Mouse (Mus musculus) olfactory bulb, adult 2 months (tissue): Measurements from ENCODE around the gene Zfp148. TPM values are rescaled to one million over a fixed set of nuclear protein-coding genes. Genes with fewer than 3 reads are reported as not detected.

Source experiments
- H3K27ac ChIP-seq: fragments of 200-500 bp; 2 replicates; pipeline ENCODE4 v1.5.1; 2012; ENCODE audit warnings: low read depth, low read length; ENCODE audit not compliant: insufficient read depth
- H3K4me1 ChIP-seq: fragments of 200-500 bp; 2 replicates; pipeline ENCODE4 v1.6.1; 2012; ENCODE audit warnings: low read length; ENCODE audit not compliant: control insufficient read depth, insufficient read depth
- H3K4me3 ChIP-seq: fragments of 200-500 bp; 2 replicates; pipeline ENCODE4 v1.5.1; 2012; ENCODE audit warnings: mild to moderate bottlenecking, low read depth, low read length, moderate library complexity; ENCODE audit not compliant: insufficient read depth
- CTCF ChIP-seq: fragments of 200-500 bp; IDR thresholded peaks from 2 replicates; pipeline ENCODE4 v1.5.1; 2012; ENCODE audit warnings: low read depth, mild to moderate bottlenecking, low read length, moderate library complexity; ENCODE audit not compliant: insufficient read depth
- POLR2A ChIP-seq: fragments of 200-500 bp; IDR thresholded peaks from 2 replicates; pipeline ENCODE4 v1.6.1; 2012; ENCODE audit warnings: mild to moderate bottlenecking, low read depth, low read length, moderate library complexity; ENCODE audit not compliant: insufficient read depth
- WGBS: fragments of 180-500 bp; shearing (Covaris S2); methylation state at CpG from one replicate; pipeline ENCODE4 v1.1.7; 2018; 5-methylcytosine and 5-hydroxymethylcytosine counted together
- polyA plus RNA-seq: library from polyadenylated mRNA; stranded (reverse); fragments of >200 nt; gene quantifications from 2 replicates; pipeline ENCODE4 v1.2.4, GENCODE M21; 2012; ENCODE audit warnings: low replicate concordance; ENCODE audit not compliant: missing spikeins, insufficient read depth, insufficient read length

The Zfp148 gene
- polyA plus RNA-seq, 1 experiment, result 48.4 TPM

- Histone ChIP-seq H3K4me3 (peak overlapping the region; percentile 46), H3K27ac (no peak overlapping the region), H3K4me1 (peaks cover 7% of the 10 kb centered on the region)
- TF ChIP-seq POLR2A (no peak), CTCF (no peak)
- WGBS, result 2% methylated on average over 28 of the region's 28 CpGs
These were observed 19.5 kb downstream of the Zfp148 start for GRCm38 (mm10) chr16:33399913-33400782.

GRCm38 (mm10) chr16:33400943-33401342 lies 20.3 kb downstream of the Zfp148 start:
- no peak for TF ChIP-seq CTCF
- no peak for TF ChIP-seq POLR2A
- Histone ChIP-seq H3K4me3 (no peak overlapping the region), H3K4me1 (peaks cover 7% of the 10 kb centered on the region), H3K27ac (no peak overlapping the region)
- WGBS, result 28% methylated on average over 4 of the region's 4 CpGs

GRCm38 (mm10) chr16:33403258-33403657 lies 22.6 kb downstream of the Zfp148 start:
- TF ChIP-seq POLR2A (no peak), CTCF (no peak)
- 48% methylated on average over 2 of the region's 2 CpGs for WGBS
- peaks cover 7% of the 10 kb centered on the region for H3K4me1 ChIP-seq
- no peak overlapping the region for H3K4me3 ChIP-seq
- H3K27ac ChIP-seq, result no peak overlapping the region

GRCm38 (mm10) chr16:33404055-33404454 lies 23.4 kb downstream of the Zfp148 start:
- TF ChIP-seq CTCF, result no peak
- no peak for TF ChIP-seq POLR2A
- Histone ChIP-seq H3K27ac (no peak overlapping the region), H3K4me3 (no peak overlapping the region), H3K4me1 (peaks cover 7% of the 10 kb centered on the region)
- WGBS, result 71% methylated on average over 3 of the region's 3 CpGs

- no peak overlapping the region for H3K4me3 ChIP-seq
- 63% methylated on average over 4 of the region's 4 CpGs for WGBS
- H3K27ac ChIP-seq, result no peak overlapping the region
- TF ChIP-seq CTCF (no peak), POLR2A (no peak)
- H3K4me1 ChIP-seq, result peaks cover 5% of the 10 kb centered on the region; the same call in 1 of the 2 replicates
These were observed 24.9 kb downstream of the Zfp148 start for GRCm38 (mm10) chr16:33405487-33405886.

- WGBS, result 92% methylated on average over 2 of the region's 2 CpGs
These were observed 29.5 kb downstream of the Zfp148 start for GRCm38 (mm10) chr16:33410151-33410550.

GRCm38 (mm10) chr16:33410605-33411004 lies 30.0 kb downstream of the Zfp148 start:
- TF ChIP-seq CTCF (no peak), POLR2A (no peak)
- no peak overlapping the region for H3K4me3 ChIP-seq
- no peak overlapping the region for H3K27ac ChIP-seq
- 84% methylated on average over 1 of the region's 1 CpGs for whole genome bisulfite sequencing
- H3K4me1 ChIP-seq, result peaks cover 7% of the 10 kb centered on the region

More at GRCm38 (mm10) chr16:33410151-33410550, 29.5 kb downstream of the Zfp148 start:
- H3K4me1 ChIP-seq, result peaks cover 7% of the 10 kb centered on the region
- no peak overlapping the region for H3K4me3 ChIP-seq
- no peak for TF ChIP-seq CTCF
- no peak for TF ChIP-seq POLR2A
- H3K27ac ChIP-seq, result no peak overlapping the region

- Histone ChIP-seq H3K27ac (0 out of 2 replicates have a peak overlapping the region, but pooled peaks have one; percentile 8), H3K4me1 (peaks cover 18% of the 10 kb centered on the region), H3K4me3 (no peak overlapping the region)
- TF ChIP-seq POLR2A, result no peak
- no peak for TF ChIP-seq CTCF
- WGBS, result 30% methylated on average over 5 of the region's 5 CpGs
These were observed 33.6 kb downstream of the Zfp148 start for GRCm38 (mm10) chr16:33414191-33414590.

- Histone ChIP-seq H3K4me1 (peaks cover 16% of the 10 kb centered on the region), H3K4me3 (no peak overlapping the region), H3K27ac (no peak overlapping the region)
- WGBS, result 83% methylated on average over 5 of the region's 5 CpGs
- TF ChIP-seq CTCF, result no peak
- TF ChIP-seq POLR2A, result no peak
These were observed 35.0 kb downstream of the Zfp148 start for GRCm38 (mm10) chr16:33415607-33416006.
